Mouse (Mus musculus) gastrocnemius, postnatal 10 days (tissue): Measurements from ENCODE around the gene Gne. TPM values are rescaled to one million over a fixed set of nuclear protein-coding genes. Genes with fewer than 3 reads are reported as not detected.
A peak's percentile ranks its signal among the peaks of the same experiment; 100 is the strongest.
"Not testable (repeated sequence)": the region's sequence is repeated elsewhere in the genome, so short reads cannot be mapped to it uniquely, and the experiment has no call there.

ENCODE experiments used
- DNase-seq: peaks from one replicate; pipeline ENCODE4 v3.0.0; 2021; ENCODE audit warnings: mixed read lengths
- total RNA-seq, 2 experiments: library from RNA; stranded (reverse); gene quantifications; 2 replicates each; pipeline ENCODE4 v1.2.3; 2021

The Gne gene
- total RNA-seq, 2 experiments from 2014 or later: 17.1 to 24.3 TPM

- DNase-seq: no peak
Measured at GRCm38 (mm10) chr4:44072873-44073441, 11.0 kb downstream of the Gne start.

GRCm38 (mm10) chr4:44072146-44072872 is 11.7 kb downstream of the Gne start:
- peak; percentile 88 for DNase-seq

- no peak for DNase-seq
Measured at GRCm38 (mm10) chr4:44071741-44072145, 12.2 kb downstream of the Gne start.

DNA sequence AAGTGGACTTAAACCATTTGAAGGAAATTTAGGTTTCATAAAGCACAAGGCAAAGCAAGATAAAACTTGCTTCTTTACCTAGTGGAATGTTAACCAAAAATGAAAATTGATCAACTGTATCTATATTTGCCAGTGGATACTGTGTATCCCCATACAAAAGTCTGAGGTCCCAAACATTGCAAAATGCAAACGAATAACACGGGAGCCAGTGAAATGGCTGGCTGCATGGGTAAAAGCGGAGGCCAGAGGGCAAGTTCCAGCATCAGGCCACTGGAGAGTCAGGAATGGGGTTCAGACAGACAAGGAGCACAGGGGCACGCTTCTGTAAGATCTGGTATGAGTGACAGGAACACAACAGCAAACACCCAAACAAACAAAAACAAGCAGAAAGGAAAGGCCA is 13.3 kb downstream of the Gne start:
- no peak for DNase-seq

GRCm38 (mm10) chr4:44069411-44069810 is 14.6 kb downstream of the Gne start:
- no peak for DNase-seq

- DNase-seq: no peak
Measured at GRCm38 (mm10) chr4:44068736-44069135, 15.2 kb downstream of the Gne start.

DNA sequence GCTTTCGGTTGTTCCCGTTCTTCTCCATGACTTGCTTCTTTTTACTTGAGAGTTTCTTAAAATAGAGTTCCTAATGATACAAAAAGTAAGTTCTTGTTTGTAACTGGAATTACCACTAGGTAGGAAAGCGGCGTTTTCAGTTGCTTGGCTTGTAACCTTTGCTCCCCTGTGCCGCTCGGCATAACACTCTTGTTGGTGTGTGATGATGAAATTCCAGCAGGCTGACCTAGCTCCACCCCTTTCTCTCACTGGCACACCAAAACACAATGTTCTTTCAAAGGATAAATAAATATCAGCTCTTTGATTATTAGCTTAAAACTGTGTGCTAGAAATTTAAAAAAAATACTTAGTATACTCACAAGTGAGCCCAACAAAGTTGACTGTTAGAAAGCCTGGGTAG is 17.1 kb downstream of the Gne start:
- DNase-seq: no peak

DNA sequence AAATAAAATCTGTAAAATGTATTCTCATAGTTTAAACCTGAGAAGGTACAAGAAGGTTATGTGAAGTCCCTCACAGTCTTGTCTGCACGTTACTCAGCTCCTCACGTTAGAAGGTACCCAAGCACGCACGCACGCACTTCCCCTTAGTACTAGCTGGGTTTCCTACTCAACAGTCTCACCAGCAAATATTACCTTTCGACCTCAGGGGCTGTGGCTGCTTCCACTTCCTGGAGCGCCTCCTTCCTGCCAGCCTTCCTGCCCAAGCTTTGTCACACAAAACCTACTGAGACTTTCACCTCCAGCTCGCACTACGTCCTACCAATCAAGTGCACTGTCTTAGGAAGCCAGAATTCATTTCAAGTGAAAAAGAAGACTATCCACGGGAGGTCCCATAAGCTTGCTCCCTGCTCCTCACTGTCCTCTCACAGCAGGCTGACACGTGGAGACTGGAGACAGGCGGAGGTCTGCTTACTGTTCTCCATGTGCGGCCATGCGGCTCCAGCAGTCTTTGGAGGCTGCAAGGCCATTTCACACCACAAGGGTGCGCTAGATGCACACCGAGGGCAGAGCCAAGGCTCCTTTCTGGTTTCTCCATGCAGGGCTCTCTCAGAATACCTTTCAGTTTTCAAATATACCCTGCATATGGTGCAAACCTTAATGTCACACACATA is 18.5 kb downstream of the Gne start:
- DNase-seq: peak; percentile 92

DNA sequence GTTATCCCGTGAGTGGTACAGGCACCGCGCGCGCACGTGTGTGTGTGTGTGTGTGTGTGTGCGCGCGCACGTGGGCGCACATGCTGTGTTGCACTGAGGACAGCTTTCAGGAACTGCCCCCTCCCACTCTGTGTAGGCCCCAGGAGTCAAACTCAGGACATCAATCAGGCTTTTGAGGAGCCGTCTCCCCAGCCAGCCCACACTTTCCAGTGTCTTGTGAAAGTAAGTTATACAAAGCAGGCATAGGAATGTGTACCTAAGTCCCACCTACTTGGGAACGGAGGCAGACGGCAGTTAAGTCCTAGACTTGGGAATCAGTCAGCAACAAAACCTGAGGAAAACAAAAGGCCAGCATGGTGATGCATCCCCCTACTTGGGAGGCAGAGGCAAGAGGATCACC is 21.2 kb downstream of the Gne start:
- DNase-seq: no peak

GRCm38 (mm10) chr4:44062062-44062461 is 21.9 kb downstream of the Gne start:
- no peak for DNase-seq

- DNase-seq: no peak
Measured at GRCm38 (mm10) chr4:44059674-44060073, 24.3 kb downstream of the Gne start.

DNA sequence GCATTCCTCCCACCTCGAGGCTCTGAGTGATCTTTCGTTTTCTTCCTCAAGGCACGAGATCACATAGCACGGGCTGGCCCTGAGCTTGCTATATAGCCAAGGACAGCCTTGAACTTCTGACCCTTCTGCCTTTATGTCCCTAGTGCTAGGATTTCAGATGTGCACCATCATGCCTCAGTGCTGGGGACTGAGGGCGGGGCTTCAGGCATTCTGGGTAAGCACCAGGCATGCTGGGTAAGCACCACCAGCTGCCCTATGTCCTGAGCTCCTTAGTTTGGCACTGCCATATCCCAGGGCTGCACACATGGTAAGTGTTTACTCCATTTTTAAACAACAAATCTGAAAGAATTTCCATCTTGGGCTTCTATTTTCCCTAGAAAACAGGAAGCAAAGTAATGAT is 34.2 kb downstream of the Gne start:
- no peak for DNase-seq

DNA sequence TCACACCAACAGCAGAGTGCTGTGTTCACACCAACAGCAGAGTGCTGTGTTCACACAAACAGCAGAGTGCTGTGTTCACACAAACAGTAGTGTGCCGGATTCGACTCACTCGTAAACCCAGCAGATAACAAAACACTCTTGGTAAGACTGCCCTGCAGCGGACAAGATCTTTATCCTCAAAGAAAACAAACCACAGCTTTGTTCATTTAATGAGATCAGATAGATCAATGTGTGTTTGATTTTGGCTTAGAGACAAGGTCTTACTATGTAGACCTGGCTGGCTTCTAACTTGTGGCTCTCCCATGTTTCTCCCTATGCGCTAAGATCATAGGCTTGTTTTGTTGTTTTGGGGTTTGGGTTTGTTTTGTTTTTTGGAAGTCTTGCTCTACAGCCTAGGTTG is 37.9 kb downstream of the Gne start:
- DNase-seq: no peak

DNA sequence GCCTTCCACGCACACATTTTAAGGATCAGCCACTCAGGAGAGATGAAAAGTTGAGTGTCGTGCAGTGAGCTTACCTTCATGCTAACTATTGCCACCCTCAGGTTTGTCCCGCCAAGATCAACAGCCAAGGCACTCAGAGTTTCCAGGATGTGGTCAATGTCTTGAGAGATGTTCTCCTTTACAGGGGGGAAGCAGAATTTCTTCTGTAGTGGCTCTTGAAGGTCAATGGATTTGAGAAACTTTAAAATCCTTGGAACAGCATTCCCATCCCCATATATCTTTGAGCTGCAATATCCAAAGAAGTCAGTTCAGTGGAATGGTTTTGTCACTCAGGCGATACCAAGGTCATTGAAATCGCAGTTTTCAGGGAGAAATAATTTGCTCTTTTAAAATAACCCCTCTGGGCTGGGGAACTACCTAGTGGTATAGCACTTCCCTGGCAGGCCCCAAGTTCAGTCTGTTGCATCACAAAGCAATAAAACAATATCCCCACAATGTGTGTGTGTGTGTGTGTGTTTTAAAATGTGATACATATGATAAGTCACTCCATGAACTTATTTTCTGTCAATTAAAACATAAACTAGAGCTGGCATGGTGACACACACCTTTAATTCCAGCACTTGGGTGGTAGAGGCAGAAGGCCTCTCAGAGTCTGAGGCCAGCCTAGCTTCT is 39.2 kb downstream of the Gne start:
- no peak for DNase-seq

- not testable (repeated sequence) for DNase-seq
Measured at GRCm38 (mm10) chr4:44043182-44043581, 40.8 kb downstream of the Gne start.

GRCm38 (mm10) chr4:44042429-44042828 is 41.5 kb downstream of the Gne start:
- DNase-seq: no peak

DNA sequence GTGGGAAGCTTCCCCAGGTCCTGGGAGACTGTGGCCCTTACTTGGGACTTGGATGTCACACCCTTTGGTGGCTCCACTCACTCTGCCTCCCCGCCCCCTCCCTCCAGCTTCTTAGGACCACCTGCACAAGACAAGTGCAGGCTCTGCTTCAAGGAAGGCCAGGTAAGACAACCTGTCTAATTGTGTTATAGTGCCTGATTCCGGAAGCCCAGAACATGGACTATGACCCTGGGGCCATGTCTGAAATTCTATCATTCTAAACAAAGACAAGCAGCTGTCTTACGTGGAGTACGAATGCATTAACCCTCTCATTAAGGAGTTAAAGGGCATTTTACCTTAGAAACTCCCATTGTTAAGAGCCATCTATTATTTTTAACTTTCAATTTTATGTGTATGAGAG is 43.2 kb downstream of the Gne start:
- DNase-seq: no peak

DNA sequence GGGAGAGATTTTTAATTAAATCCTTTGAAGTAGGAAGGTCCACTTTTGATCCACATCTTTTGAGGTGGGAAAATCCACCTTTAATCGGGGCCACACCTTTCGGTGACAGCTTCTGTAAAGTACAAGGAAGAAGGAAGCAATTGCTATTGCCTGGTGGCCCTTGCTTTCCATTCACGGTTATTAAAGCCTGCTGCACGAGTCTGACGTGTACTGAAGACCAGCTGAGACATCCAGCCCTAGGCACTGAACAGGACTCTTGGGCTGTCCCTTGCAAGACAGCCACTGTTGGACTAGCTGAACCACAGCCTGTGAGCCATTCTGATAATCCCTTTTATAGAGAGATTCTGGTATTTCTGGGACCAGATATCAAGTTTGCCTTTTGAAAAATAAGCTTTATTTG is 47.5 kb downstream of the Gne start:
- no peak for DNase-seq

- DNase-seq: no peak
Measured at GRCm38 (mm10) chr4:44031521-44031920, 52.5 kb downstream of the Gne start.

DNA sequence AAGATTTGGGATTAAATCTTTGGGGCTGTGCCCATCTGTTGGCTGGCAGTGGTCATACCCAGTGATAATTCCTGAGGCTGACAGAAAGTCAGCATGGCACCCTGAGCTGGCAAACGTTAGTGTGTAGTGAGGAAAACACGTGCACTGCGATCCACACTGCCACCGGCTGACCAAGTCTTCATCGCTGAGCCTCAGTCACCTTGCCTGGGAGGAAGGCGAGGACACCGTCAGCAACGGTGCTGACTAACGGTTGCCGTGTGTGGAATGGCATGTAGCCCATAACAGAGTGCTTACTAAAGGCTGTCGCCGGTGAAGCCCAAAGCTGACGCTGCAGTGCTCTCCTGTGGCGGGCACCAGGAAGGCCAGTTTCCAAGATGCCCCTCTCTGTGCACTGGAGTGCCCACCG is 54.3 kb downstream of the Gne start:
- peak; percentile 26 for DNase-seq

DNA sequence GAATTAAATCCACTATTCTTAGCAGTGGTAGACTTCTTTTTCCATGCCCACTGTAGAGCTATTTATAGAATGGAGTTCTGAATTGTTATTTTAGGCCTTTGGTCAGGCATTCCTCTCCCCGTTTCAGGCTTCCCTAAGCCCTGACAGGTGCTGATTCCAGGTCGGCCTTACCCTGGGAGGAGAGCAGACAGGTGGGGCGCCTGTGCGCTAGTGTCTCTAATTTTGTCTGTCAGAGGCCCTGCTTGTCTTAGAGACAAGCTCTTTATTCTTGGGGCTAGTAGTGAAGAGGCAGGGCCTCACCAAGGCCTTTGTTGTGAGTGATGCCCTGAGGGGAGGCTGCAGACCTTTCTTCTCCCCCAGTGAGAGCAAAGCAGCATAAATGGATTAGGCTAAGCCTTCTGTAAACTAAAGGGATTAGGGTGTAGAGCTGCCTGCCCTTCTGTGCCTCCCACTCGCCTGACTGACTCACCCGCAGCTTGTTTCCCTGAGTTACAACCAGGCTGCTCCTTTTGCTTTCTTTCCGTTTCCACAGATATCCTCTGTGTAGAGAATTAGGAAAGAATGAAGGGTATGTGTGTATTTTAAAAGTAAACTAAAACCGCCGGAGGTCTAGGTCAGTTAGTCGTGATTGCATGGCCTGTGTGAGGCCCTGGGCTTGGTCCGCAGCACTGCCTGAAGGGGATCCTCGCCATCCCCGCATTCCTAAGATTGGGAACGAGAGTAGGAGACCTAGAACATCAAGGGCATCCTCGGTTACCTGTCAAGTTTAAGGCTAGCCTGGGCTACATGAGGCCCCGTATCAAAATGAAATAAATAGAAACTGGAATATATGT is 55.5 kb downstream of the Gne start:
- DNase-seq: no peak

- no peak for DNase-seq
Measured at GRCm38 (mm10) chr4:44025570-44025969, 58.4 kb downstream of the Gne start.
